Mouse (Mus musculus) MEL (cell line): ENCODE measurements around the gene Adamts10.

Experiments
- CTCF ChIP-seq, 3 experiments: IDR thresholded peaks in 2 of 3; conservative IDR thresholded peaks in 1 of 3; 2 replicates each; pipeline ENCODE4 v1.5.1; 2011 to 2012; ENCODE audit warnings: low read length in 3 of 3, low read depth in 2 of 3, mild to moderate bottlenecking in 2 of 3, improper control_type of control experiment in 1 of 3, inconsistent platforms in 1 of 3, mixed read lengths in 1 of 3, moderate library complexity in 1 of 3; ENCODE audit not compliant: control insufficient read depth in 1 of 3, insufficient read depth in 1 of 3, poor library complexity in 1 of 3, severe bottlenecking in 1 of 3
- ETS1 ChIP-seq: IDR thresholded peaks from 2 replicates; pipeline ENCODE4 v1.6.1; 2012; ENCODE audit warnings: low read depth, mild to moderate bottlenecking, inconsistent platforms, low read length, improper control_type of control experiment, moderate library complexity
- MAX ChIP-seq: IDR thresholded peaks from 2 replicates; pipeline ENCODE4 v1.6.1; 2011; ENCODE audit warnings: low read length, improper control_type of control experiment
- MEF2A ChIP-seq: IDR thresholded peaks from 2 replicates; pipeline ENCODE4 v1.6.1; 2014; ENCODE audit warnings: low read depth, mild to moderate bottlenecking, inconsistent platforms, low read length, improper control_type of control experiment; ENCODE audit not compliant: poor library complexity, insufficient replicate concordance, severe bottlenecking; ENCODE audit errors: extremely low read depth
- SMC3 ChIP-seq: IDR thresholded peaks from 2 replicates; pipeline ENCODE4 v1.6.1; 2011; ENCODE audit warnings: low read depth, low read length, improper control_type of control experiment
- TAL1 ChIP-seq: IDR thresholded peaks from 2 replicates; pipeline ENCODE4 v1.6.1; 2012; ENCODE audit warnings: mild to moderate bottlenecking, inconsistent platforms, low read length, moderate library complexity, mixed read lengths
- USF2 ChIP-seq, 2 experiments: IDR thresholded peaks; 2 replicates each; pipeline ENCODE4 v1.6.1; 2011 to 2012; ENCODE audit warnings: improper control_type of control experiment in 2 of 2, low read length in 2 of 2, borderline replicate concordance in 1 of 2, inconsistent platforms in 1 of 2, low read depth in 1 of 2, mild to moderate bottlenecking in 1 of 2; ENCODE audit not compliant: insufficient read depth in 1 of 2

DNA sequence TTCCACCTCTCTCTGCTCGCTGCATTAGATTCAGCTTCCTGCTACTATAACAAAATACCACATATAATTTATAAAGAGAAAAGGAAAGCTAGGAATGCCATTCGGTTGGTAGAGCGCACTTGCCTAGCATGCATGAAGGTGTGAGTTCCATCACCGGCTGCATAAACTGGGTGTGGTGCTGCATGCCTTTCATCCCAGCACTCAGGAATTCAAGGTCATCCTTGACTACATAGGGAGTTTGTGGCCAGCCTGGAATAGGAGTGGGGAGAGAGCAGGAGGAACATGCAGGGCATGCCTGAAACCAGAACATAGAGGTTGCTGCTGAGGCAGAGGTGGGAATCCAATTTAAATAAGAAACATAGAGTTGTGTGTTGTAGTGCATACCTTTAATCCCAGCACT lies 60.1 kb downstream of the Adamts10 start:
- TF ChIP-seq MEF2A = no peak
- no peak for TF ChIP-seq ETS1
- no peak for TF ChIP-seq CTCF (IDR thresholded peaks at IDR 0.05 in 2 of 3, conservative IDR thresholded peaks at IDR 0.05 in 1 of 3; ENCODE audit: control insufficient read depth in 1 of 3, insufficient read depth in 1 of 3, low read depth in 2 of 3, low read length in 3 of 3, poor library complexity in 1 of 3, severe bottlenecking in 1 of 3)
- TF ChIP-seq USF2 (IDR thresholded peaks at IDR 0.05; ENCODE audit: borderline replicate concordance in 1 of 2, insufficient read depth in 1 of 2, low read depth in 1 of 2, low read length in 2 of 2) = no peak
- no peak for TF ChIP-seq TAL1
- TF ChIP-seq SMC3 = no peak
- TF ChIP-seq MAX = no peak
